Mouse (Mus musculus): Measurements from ENCODE around the gene Enpep. TPM values are rescaled to one million over a fixed set of nuclear protein-coding genes. Genes with fewer than 3 reads are reported as not detected.

The Enpep gene
- polyA plus RNA-seq, 2 experiments from 2014 or later: 0.34 to 0.50 TPM

GRCm38 (mm10) chr3:129238010-129238409 is 94.5 kb downstream of the Enpep start:
- ATAC-seq: no peak

- ATAC-seq: no peak
Observed at GRCm38 (mm10) chr3:129227331-129227730, 105.2 kb downstream of the Enpep start.

GRCm38 (mm10) chr3:129226681-129227080 is 105.8 kb downstream of the Enpep start:
- ATAC-seq: no peak

- no peak for ATAC-seq
Observed at GRCm38 (mm10) chr3:129225577-129226289, 106.8 kb downstream of the Enpep start.

GRCm38 (mm10) chr3:129224806-129225576 is 107.5 kb downstream of the Enpep start:
- ATAC-seq: no peak

- no peak for ATAC-seq
Observed at GRCm38 (mm10) chr3:129223964-129224805, 108.3 kb downstream of the Enpep start.

- ATAC-seq: no peak
Observed at GRCm38 (mm10) chr3:129223401-129223800, 109.1 kb downstream of the Enpep start.

- no peak for ATAC-seq
Observed at GRCm38 (mm10) chr3:129222448-129223290, 109.9 kb downstream of the Enpep start.

GRCm38 (mm10) chr3:129221380-129222260 is 110.9 kb downstream of the Enpep start:
- ATAC-seq: no peak

- ATAC-seq: no peak
Observed at GRCm38 (mm10) chr3:129220681-129221379, 111.7 kb downstream of the Enpep start.

GRCm38 (mm10) chr3:129220086-129220670 is 112.3 kb downstream of the Enpep start:
- no peak for ATAC-seq

Other genes starting within 250 kb of the Enpep start
- under 1 TPM; 0.42 to 0.55 TPM for gene Pitx2, start 132.8 kb downstream of the Enpep start, polyA plus RNA-seq (2017; shearing (Covaris generic))
- gene Elovl6, start 199.6 kb upstream of the Enpep start, polyA plus RNA-seq (2017; shearing (Covaris generic)): 10 to 100 TPM; 14.3 to 14.6 TPM